In the genomic region with DNA sequence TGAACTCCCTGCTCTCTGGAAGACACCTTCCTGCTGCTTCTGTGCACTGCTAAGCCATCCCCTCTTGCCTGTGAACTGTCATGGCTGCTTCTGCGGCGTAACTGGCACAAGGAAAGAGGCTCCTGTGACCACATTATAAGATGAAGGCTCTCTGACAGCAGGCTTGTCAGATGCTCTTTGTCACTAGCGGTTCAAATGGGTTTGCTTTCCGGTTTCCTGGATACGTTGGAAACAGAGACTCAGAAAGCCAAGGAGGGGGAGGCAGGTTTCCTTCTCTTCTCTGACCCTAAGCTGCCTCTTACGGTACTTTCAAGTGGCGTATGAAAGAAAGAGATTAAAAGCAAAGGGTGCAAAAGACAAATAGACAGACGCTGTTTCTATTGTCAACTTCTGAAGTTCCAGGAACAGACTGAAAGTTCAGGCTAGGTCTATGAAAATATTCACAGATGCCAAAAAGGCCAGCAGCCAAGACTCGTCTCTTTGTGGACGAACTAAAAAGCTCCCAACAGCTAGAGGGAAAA, we compare ENCODE assay signal across 9 mouse cellular contexts.
A peak's percentile ranks its signal among the peaks of the same experiment; 100 is the strongest.
DNase-seq lines count a peak whose midpoint lies in the region; ATAC-seq lines count a peak whose summit lies in the region.
"Had no signal": no experiment of that assay in that cellular context is flagged by ENCODE, and none has a peak within 500 bp of the region (broad histone marks: within the 10 kb centered on the region; RNA-seq: fewer than 3 reads in every experiment).

No protein-coding gene starts in this region.

- peak; percentile 2 for DNase-seq in CD4-positive, CD25-positive, alpha-beta regulatory T cell, adult 2 months (ENCODE audit: low read depth, low spot score)
- peak; percentile 16 for DNase-seq in CD4-positive helper T cell, adult 2 months (ENCODE audit: low read depth, low spot score)
- peak; percentile 71 for DNase-seq in forebrain, embryonic 14.5 days (ENCODE audit: low spot score)
- peak; percentile 48 for DNase-seq in hindbrain, embryonic 14.5 days (ENCODE audit: low spot score)
- DNase-seq in lung, postnatal 14 days, result peak; percentile 55
- peak; percentile 18 for DNase-seq in thymus, postnatal 14 days
- no peak for DNase-seq in spleen, postnatal 4 days (ENCODE audit: low spot score in 2 of 2)

- H3K27ac ChIP-seq in forebrain, embryonic 14.5 days (ENCODE audit: low read depth, low read length), result no peak overlapping the region; the same call in 1 of the 2 replicates
- H3K27ac ChIP-seq in hindbrain, embryonic 14.5 days, result no peak overlapping the region; the same call in 1 of the 2 replicates
- H3K27ac ChIP-seq: limb, embryonic 12.5 days had no signal

- H3K9ac ChIP-seq in forebrain, embryonic 14.5 days (ENCODE audit: low read length), result no peak overlapping the region
- peak overlapping the region; percentile 34; the same call in 1 of the 2 replicates for H3K9ac ChIP-seq in hindbrain, embryonic 14.5 days
- H3K9ac ChIP-seq: limb, embryonic 12.5 days had no signal

- H3K4me1 ChIP-seq in forebrain, embryonic 14.5 days (ENCODE audit: control insufficient read depth, insufficient read depth, low read length), result peaks cover 8% of the 10 kb centered on the region; the same call in 1 of the 2 replicates
- 0 out of 2 replicates have a peak, but pooled peaks cover 7% of the 10 kb centered on the region for H3K4me1 ChIP-seq in hindbrain, embryonic 14.5 days (replicated peaks; ENCODE audit: control insufficient read depth, insufficient read depth, low read length)
- H3K4me1 ChIP-seq: limb, embryonic 12.5 days had no signal

- no peak overlapping the region for H3K4me3 ChIP-seq in forebrain, embryonic 14.5 days (ENCODE audit: low read depth, low read length)
- no peak overlapping the region for H3K4me3 ChIP-seq in hindbrain, embryonic 14.5 days (replicated peaks; ENCODE audit: low read length)
- H3K4me3 ChIP-seq: limb, embryonic 12.5 days had no signal

- H3K27me3 ChIP-seq in forebrain, embryonic 14.5 days (replicated peaks; ENCODE audit: control insufficient read depth, insufficient read depth, low read length), result no peaks in the 10 kb centered on the region
- H3K27me3 ChIP-seq in hindbrain, embryonic 14.5 days (ENCODE audit: control insufficient read depth, insufficient read depth, low read length), result no peaks in the 10 kb centered on the region
- H3K27me3 ChIP-seq: limb, embryonic 12.5 days had no signal

- ATAC-seq in CD4-positive, CD25-positive, alpha-beta regulatory T cell, adult 4 months, result no peak
- ATAC-seq in forebrain, embryonic 14.5 days, result peak; percentile 74
- ATAC-seq in hindbrain, embryonic 14.5 days (ENCODE audit: low FRiP score), result peak; percentile 76; the same call in 1 of the 2 replicates

- peak overlapping the region; percentile 30 for H3K4me2 ChIP-seq in forebrain, embryonic 14.5 days (ENCODE audit: low read length)
- H3K4me2 ChIP-seq in hindbrain, embryonic 14.5 days (replicated peaks), result peak overlapping the region; percentile 37
- H3K4me2 ChIP-seq: limb, embryonic 12.5 days had no signal

- H3K36me3 ChIP-seq in forebrain, embryonic 14.5 days (ENCODE audit: control insufficient read depth, insufficient read depth, low read length), result no peaks in the 10 kb centered on the region
- H3K36me3 ChIP-seq in hindbrain, embryonic 14.5 days (replicated peaks; ENCODE audit: control insufficient read depth, insufficient read depth), result no peaks in the 10 kb centered on the region
- H3K36me3 ChIP-seq: limb, embryonic 12.5 days had no signal

- no peaks in the 10 kb centered on the region for H3K9me3 ChIP-seq in forebrain, embryonic 14.5 days (replicated peaks; ENCODE audit: control insufficient read depth, low read length)
- H3K9me3 ChIP-seq in hindbrain, embryonic 14.5 days (ENCODE audit: control insufficient read depth, low read length), result no peaks in the 10 kb centered on the region
- H3K9me3 ChIP-seq: limb, embryonic 12.5 days had no signal

- 16% methylated on average over 10 of the region's 10 CpGs for WGBS in forebrain, embryonic 14.5 days
- WGBS in hindbrain, embryonic 14.5 days, result 24% methylated on average over 10 of the region's 10 CpGs

Comparison
In these comparisons a context has a peak if more than half of its experiments do, and no peak if none do; other contexts are left out.
1. DNase-seq: peak in CD4-positive, CD25-positive, alpha-beta regulatory T cell, adult 2 months (single experiment), CD4-positive helper T cell, adult 2 months (single experiment), forebrain, embryonic 14.5 days (single experiment), hindbrain, embryonic 14.5 days (single experiment), lung, postnatal 14 days (single experiment) and thymus, postnatal 14 days (single experiment); none in spleen, postnatal 4 days (0 of 2).